Mouse (Mus musculus) central nervous system, embryonic 14 days (tissue): Measurements from ENCODE around the gene Pla2g1b. TPM values are rescaled to one million over a fixed set of nuclear protein-coding genes. Genes with fewer than 3 reads are reported as not detected.

Source experiments
- polyA plus RNA-seq: library from polyadenylated mRNA; depleted of rRNA; stranded (reverse); fragments of >200 nt; gene quantifications from 2 replicates; pipeline ENCODE4 v1.2.3, GENCODE M21; 2012; rRNA removed

Pla2g1b gene
- not detected in 2 replicates for polyA plus RNA-seq

GRCm38 (mm10) chr5:115465642-115466420, at the start of gene Pla2g1b:
Gene Pla2g1b, plus strand, starts transcription at chr5:115466262.

GRCm38 (mm10) chr5:115429359-115430186, 36.5 kb upstream of the Pla2g1b start, which contains the start of gene Msi1:
Gene Msi1, plus strand, starts transcription at chr5:115429599.

GRCm38 (mm10) chr5:115483947-115484920, 18.2 kb downstream of the Pla2g1b start, which contains the start of gene Sirt4:
Gene Sirt4, minus strand, starts transcription at chr5:115484725.

GRCm38 (mm10) chr5:115506454-115507201, 40.6 kb downstream of the Pla2g1b start, which contains the start of gene Pxn:
Gene Pxn, plus strand, starts transcription at chr5:115506676.

Other genes starting within 250 kb of the Pla2g1b start
- 61.1 and 61.6 TPM in 2 replicates for gene Pop5, start 230.4 kb upstream of the Pla2g1b start, polyA plus RNA-seq
- gene Rnf10, start 193.4 kb upstream of the Pla2g1b start, polyA plus RNA-seq = 191 and 195 TPM in 2 replicates
- gene Coq5, start 186.6 kb upstream of the Pla2g1b start, polyA plus RNA-seq = 19.7 and 20.0 TPM in 2 replicates
- gene Dynll1, start 165.3 kb upstream of the Pla2g1b start, polyA plus RNA-seq = 859 and 994 TPM in 2 replicates
- 118 and 124 TPM in 2 replicates for gene Srsf9, start 139.1 kb upstream of the Pla2g1b start, polyA plus RNA-seq
- 27.9 and 28.9 TPM in 2 replicates for gene Gatc, start 125.1 kb upstream of the Pla2g1b start, polyA plus RNA-seq
- gene Triap1, start 125.0 kb upstream of the Pla2g1b start, polyA plus RNA-seq = 27.5 and 28.2 TPM in 2 replicates
- 1,417 and 1,419 TPM in 2 replicates for gene Cox6a1, start 117.3 kb upstream of the Pla2g1b start, polyA plus RNA-seq
- gene Msi1, start 36.7 kb upstream of the Pla2g1b start, polyA plus RNA-seq = 198 and 249 TPM in 2 replicates
- gene Sirt4, start 18.5 kb downstream of the Pla2g1b start, polyA plus RNA-seq = 71.3 and 77.1 TPM in 2 replicates
- 46.4 and 65.5 TPM in 2 replicates for gene Pxn, start 40.4 kb downstream of the Pla2g1b start, polyA plus RNA-seq
- gene Rplp0, start 93.2 kb downstream of the Pla2g1b start, polyA plus RNA-seq = 2,099 and 2,123 TPM in 2 replicates
- gene Gcn1l1, start 99.0 kb downstream of the Pla2g1b start, polyA plus RNA-seq = 44.5 and 48.6 TPM in 2 replicates
- gene Rab35, start 165.6 kb downstream of the Pla2g1b start, polyA plus RNA-seq = 85.9 and 95.8 TPM in 2 replicates